Mouse (Mus musculus) liver, adult 2 months (tissue): Measurements from ENCODE around the gene Lima1.

Experiments used
- CTCF ChIP-seq: fragments of 200-500 bp; IDR thresholded peaks from 2 replicates; pipeline ENCODE4 v1.5.1; 2011; ENCODE audit warnings: low read depth, low read length, control low read depth
- POLR2A ChIP-seq: fragments of 200-500 bp; IDR thresholded peaks from 2 replicates; pipeline ENCODE4 v1.6.1; 2011; ENCODE audit warnings: low read length, control low read depth; ENCODE audit not compliant: insufficient read depth; ENCODE audit errors: extremely low read depth

GRCm38 (mm10) chr15:99778148-99778547 is 97.1 kb downstream of the Lima1 start:
- no peak for TF ChIP-seq POLR2A
- TF ChIP-seq CTCF: no peak; the same call in 1 of the 2 replicates
